Comparison of ENCODE assay signal across 8 mouse cellular contexts in the genomic region with DNA sequence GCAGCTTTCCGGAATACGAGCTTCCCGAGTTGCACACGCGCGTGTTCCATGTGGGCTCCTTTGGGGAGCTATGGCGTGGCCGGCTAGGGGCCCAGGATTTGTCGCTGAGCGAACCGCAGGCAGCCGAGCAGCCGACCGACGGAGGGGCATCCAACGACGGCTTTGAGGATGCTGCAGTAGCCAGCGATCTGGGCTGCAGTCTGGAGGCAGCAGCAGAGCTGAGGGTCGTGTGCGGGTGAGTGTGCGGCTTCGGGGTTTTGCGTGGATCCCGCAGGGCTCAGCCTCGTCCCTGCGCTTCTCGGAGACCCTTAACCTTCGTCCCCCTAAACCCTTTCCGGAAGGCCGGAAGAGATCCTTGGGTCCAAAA. TPM values are rescaled to one million over a fixed set of nuclear protein-coding genes. Genes with fewer than 3 reads are reported as not detected.
DNase-seq lines count a peak whose midpoint lies in the region; ATAC-seq and TF ChIP-seq lines count a peak whose summit lies in the region.

No protein-coding gene starts in this region.

- peak overlapping the region; percentile 67 for H3K27ac ChIP-seq in heart, embryonic 15.5 days
- H3K27ac ChIP-seq in hindbrain, embryonic 12.5 days, result peak overlapping the region; percentile 90
- H3K27ac ChIP-seq in midbrain, embryonic 11.5 days (ENCODE audit: low read depth, low read length), result peak overlapping the region; percentile 48

- in situ Hi-C loops in Patski (cut with MboI; ENCODE audit: low pct_unique_long_range_greater_than_20kb), result no loop called here

- POLR2A ChIA-PET in Patski (lab: Charles Lee), result interaction anchor here (0.6 to 0.7 kb wide), 2 partner anchors 569 to 574 kb away, joined by 3 read pairs; no protein-coding TSS in a partner anchor

- peak overlapping the region; percentile 62 for H3K4me2 ChIP-seq in heart, embryonic 15.5 days
- H3K4me2 ChIP-seq in hindbrain, embryonic 12.5 days (replicated peaks), result peak overlapping the region; percentile 62
- H3K4me2 ChIP-seq in midbrain, embryonic 11.5 days, result peak overlapping the region; percentile 53

- no peaks in the 10 kb centered on the region for H3K27me3 ChIP-seq in heart, embryonic 15.5 days
- H3K27me3 ChIP-seq in Patski, result no peaks in the 10 kb centered on the region
- no peaks in the 10 kb centered on the region for H3K27me3 ChIP-seq in hindbrain, embryonic 12.5 days
- H3K27me3 ChIP-seq in midbrain, embryonic 11.5 days (ENCODE audit: control insufficient read depth, insufficient read depth, low read length), result no peaks in the 10 kb centered on the region

- H3K9ac ChIP-seq in heart, embryonic 15.5 days, result peak overlapping the region; percentile 83
- H3K9ac ChIP-seq in hindbrain, embryonic 12.5 days, result peak overlapping the region; percentile 95
- H3K9ac ChIP-seq in midbrain, embryonic 11.5 days (ENCODE audit: low read length), result peak overlapping the region; percentile 96

- TF ChIP-seq CTCF in Patski (IDR thresholded peaks at IDR 0.05), result no peak

- CTCF ChIA-PET in Patski (lab: Charles Lee), result interaction anchor here (0.7 to 1.4 kb wide), 2 partner anchors 13 to 15 kb away, joined by 3 read pairs; no protein-coding TSS in a partner anchor

- WGBS in heart, embryonic 15.5 days, result 0% methylated on average over 30 of the region's 30 CpGs
- WGBS in hindbrain, embryonic 12.5 days, result under 1% methylated on average over 30 of the region's 30 CpGs
- WGBS in midbrain, embryonic 11.5 days, result under 1% methylated on average over 30 of the region's 30 CpGs

- H3K4me1 ChIP-seq in heart, embryonic 15.5 days (replicated peaks), result peaks cover 9% of the 10 kb centered on the region
- H3K4me1 ChIP-seq in hindbrain, embryonic 12.5 days, result peaks cover 8% of the 10 kb centered on the region
- H3K4me1 ChIP-seq in midbrain, embryonic 11.5 days (ENCODE audit: control insufficient read depth, insufficient read depth, low read length), result peaks cover 5% of the 10 kb centered on the region

- no peak for DNase-seq in heart, postnatal 4 days
- no peak for DNase-seq in Patski (ENCODE audit: low read depth, low spot score)
- no peak for DNase-seq in midbrain, embryonic 11.5 days (ENCODE audit: low spot score, missing footprints)
- no peak for DNase-seq in adrenal gland, adult 18-20 months (ENCODE audit: low spot score in 2 of 2)
- no peak for DNase-seq in adrenal gland, postnatal 36 days
- no peak for DNase-seq in urinary bladder, adult 18-20 months (ENCODE audit: low spot score in 2 of 2)

- H3K4me3 ChIP-seq in heart, embryonic 15.5 days, result peak overlapping the region; percentile 86
- peak overlapping the region; percentile 95 for H3K4me3 ChIP-seq in hindbrain, embryonic 12.5 days
- peak overlapping the region; percentile 95 for H3K4me3 ChIP-seq in midbrain, embryonic 11.5 days (ENCODE audit: low read depth, low read length)

- H3K36me3 ChIP-seq in heart, embryonic 15.5 days, result peaks cover under 1% of the 10 kb centered on the region; the same call in 1 of the 2 replicates
- peaks cover 9% of the 10 kb centered on the region for H3K36me3 ChIP-seq in hindbrain, embryonic 12.5 days
- no peaks in the 10 kb centered on the region for H3K36me3 ChIP-seq in midbrain, embryonic 11.5 days (ENCODE audit: control insufficient read depth, insufficient read depth, low read length)

- no peak for ATAC-seq in heart, embryonic 15.5 days (replicated peaks; ENCODE audit: insufficient number of reproducible peaks, insufficient read depth, low FRiP score, low read depth)
- ATAC-seq in Patski, result peak; percentile 37
- ATAC-seq in hindbrain, embryonic 12.5 days (ENCODE audit: low FRiP score), result peak; percentile 78
- no peak for ATAC-seq in midbrain, embryonic 11.5 days (ENCODE audit: low FRiP score)

- no peaks in the 10 kb centered on the region for H3K9me3 ChIP-seq in heart, embryonic 15.5 days (replicated peaks)
- peaks cover 5% of the 10 kb centered on the region; the same call in 1 of the 2 replicates for H3K9me3 ChIP-seq in hindbrain, embryonic 12.5 days (replicated peaks)
- H3K9me3 ChIP-seq in midbrain, embryonic 11.5 days (ENCODE audit: control insufficient read depth, low read length), result no peaks in the 10 kb centered on the region; the same call in 1 of the 2 replicates

RNA-seq across cellular contexts. Expression of a gene that starts 0.3 kb away (rescaled TPM):
- polyA plus RNA-seq in heart, embryonic 15.5 days (2015; fragmentation: Nextera tagmentation; extraction: Ambion mirVana), result 27.1 and 28.0 TPM in 2 replicates
- 10 to 100 TPM; 25.3 to 26.6 TPM for total RNA-seq in heart, postnatal 4 days (2021)
- polyA plus RNA-seq in Patski (2021), result 34.3 TPM
- polyA plus RNA-seq in hindbrain, embryonic 12.5 days (2016; fragmentation: Nextera tagmentation; extraction: Ambion mirVana), result 82.1 and 83.1 TPM in 2 replicates
- 75.2 and 83.0 TPM in 2 replicates for polyA plus RNA-seq in midbrain, embryonic 11.5 days (2014; fragmentation: Nextera tagmentation; extraction: Ambion mirVana)
- total RNA-seq in adrenal gland, adult 18-20 months (2021), result 10 to 100 TPM; 18.8 to 19.4 TPM
- total RNA-seq in adrenal gland, postnatal 36 days (2021), result 10 to 100 TPM; 18.7 to 21.5 TPM

Comparison
In these comparisons a context has a peak if more than half of its experiments do, and no peak if none do; other contexts are left out.
1. ATAC-seq: peak in Patski (single experiment) and hindbrain, embryonic 12.5 days (single experiment); none in heart, embryonic 15.5 days (single experiment) and midbrain, embryonic 11.5 days (single experiment).
2. Peak in every context shown above with its lines, with median percentiles within 50 percentile points of each other: H3K27ac ChIP-seq, H3K4me2 ChIP-seq, H3K4me3 ChIP-seq and H3K9ac ChIP-seq.